8 mouse cellular contexts compared by ENCODE assay signal in genomic region chr5:122770806-122771261, GRCm38 (mm10). TPM values are rescaled to one million over a fixed set of nuclear protein-coding genes. Genes with fewer than 3 reads are reported as not detected.
DNase-seq lines count a peak whose midpoint lies in the region; ATAC-seq and TF ChIP-seq lines count a peak whose summit lies in the region.

No protein-coding gene starts in this region.

- H3K27me3 ChIP-seq in heart, adult 2 months (ENCODE audit: control insufficient read depth, insufficient read depth, low read length) = no peaks in the 10 kb centered on the region
- no peaks in the 10 kb centered on the region for H3K27me3 ChIP-seq in kidney, embryonic 15.5 days

- no peaks in the 10 kb centered on the region for H3K36me3 ChIP-seq in heart, adult 2 months (ENCODE audit: control insufficient read depth, insufficient read depth, low read length)
- peaks cover 22% of the 10 kb centered on the region for H3K36me3 ChIP-seq in kidney, embryonic 15.5 days

- no peaks in the 10 kb centered on the region for H3K9me3 ChIP-seq in kidney, embryonic 15.5 days (replicated peaks)

- H3K27ac ChIP-seq in heart, adult 2 months = peak overlapping the region; percentile 82
- peak overlapping the region; percentile 91 for H3K27ac ChIP-seq in kidney, embryonic 15.5 days

- peak overlapping the region; percentile 14; the same call in 1 of the 2 replicates for H3K4me3 ChIP-seq in heart, adult 2 months
- no peak overlapping the region for H3K4me3 ChIP-seq in kidney, embryonic 15.5 days (replicated peaks)

- ATAC-seq in kidney, embryonic 15.5 days (replicated peaks; ENCODE audit: low FRiP score) = peak; percentile 69

- no peaks in the 10 kb centered on the region for H3K79me2 ChIP-seq in heart, adult 2 months (replicated peaks; ENCODE audit: control insufficient read depth, insufficient read depth, low read length)

- 7% methylated on average over 10 of the region's 10 CpGs for WGBS in heart, adult 2 months
- 40% methylated on average over 10 of the region's 10 CpGs for WGBS in kidney, embryonic 15.5 days

- 0 out of 2 replicates have a peak overlapping the region, but pooled peaks have one; percentile 20 for H3K9ac ChIP-seq in heart, adult 2 months (ENCODE audit: low read depth, low read length)
- H3K9ac ChIP-seq in kidney, embryonic 15.5 days = no peak overlapping the region

- DNase-seq in right cerebral cortex, postnatal 14 days = peak; percentile 24
- DNase-seq in right cerebral cortex, postnatal 36 days (ENCODE audit: low spot score in 2 of 2) = no peak
- peak; percentile 96 for DNase-seq in cerebellum, adult 11-12 months
- DNase-seq in heart, adult 2 months = peak; percentile 81 to 87
- DNase-seq in lung, postnatal 25 days (ENCODE audit: low spot score) = peak; percentile 79
- DNase-seq in thymus, postnatal 25 days = peak; percentile 36
- no peak for DNase-seq in embryo, embryonic 10.5 days (ENCODE audit: low spot score)

- intact Hi-C loops in heart, adult 2 months (cut with DNase I) = no loop called here

- 0 out of 2 replicates have a peak, but pooled peaks have one; percentile 29 for TF ChIP-seq POLR2A in heart, adult 2 months (IDR thresholded peaks at IDR 0.05; ENCODE audit: insufficient read depth, low read depth, low read length)

- peak overlapping the region; percentile 17; the same call in 1 of the 2 replicates for H3K4me2 ChIP-seq in kidney, embryonic 15.5 days

- H3K4me1 ChIP-seq in heart, adult 2 months (ENCODE audit: control insufficient read depth, insufficient read depth, low read length) = peaks cover 13% of the 10 kb centered on the region
- H3K4me1 ChIP-seq in kidney, embryonic 15.5 days = peaks cover 41% of the 10 kb centered on the region

- TF ChIP-seq CTCF in heart, adult 2 months (IDR thresholded peaks at IDR 0.05) = no peak

- TF ChIP-seq EP300 in heart, adult 2 months (IDR thresholded peaks at IDR 0.05; ENCODE audit: insufficient read depth, low read depth, low read length) = no peak; the same call in 1 of the 2 replicates

RNA-seq across cellular contexts. Expression of gene Camkk2, which starts 8.4 kb away (rescaled TPM):
- 10 to 100 TPM; 10.2 to 13.6 TPM for total RNA-seq in heart, adult 2 months (2021)
- 9.3 and 10.5 TPM in 2 replicates for polyA plus RNA-seq in heart, adult 2 months (2012; rRNA removed)
- 35.5 and 39.5 TPM in 2 replicates for polyA plus RNA-seq in kidney, embryonic 15.5 days (2015; fragmentation: Nextera tagmentation; extraction: Ambion mirVana)

RNA-seq across cellular contexts. Expression of gene Anapc5, which starts 50.3 kb away (rescaled TPM):
- total RNA-seq in heart, adult 2 months (2021) = 100 to 1,000 TPM; 150 to 165 TPM
- polyA plus RNA-seq in heart, adult 2 months (2012; rRNA removed) = 210 and 302 TPM in 2 replicates
- 420 and 439 TPM in 2 replicates for polyA plus RNA-seq in kidney, embryonic 15.5 days (2015; fragmentation: Nextera tagmentation; extraction: Ambion mirVana)

Comparison
In these comparisons a context has a peak if more than half of its experiments do, and no peak if none do; other contexts are left out.
1. DNase-seq: peak in right cerebral cortex, postnatal 14 days (single experiment), cerebellum, adult 11-12 months (single experiment), heart, adult 2 months (2 of 2), lung, postnatal 25 days (single experiment) and thymus, postnatal 25 days (single experiment); none in right cerebral cortex, postnatal 36 days (0 of 2) and embryo, embryonic 10.5 days (single experiment).